Mouse (Mus musculus) adrenal gland, postnatal 14 days (tissue): ENCODE data around the gene Smoc1. TPM values are rescaled to one million over a fixed set of nuclear protein-coding genes. Genes with fewer than 3 reads are reported as not detected.
A peak's percentile ranks its signal among the peaks of the same experiment; 100 is the strongest.

Experiments
- DNase-seq: peaks from one replicate; pipeline ENCODE4 v3.0.0; 2021; ENCODE audit warnings: mixed read lengths
- total RNA-seq: library from RNA; stranded (reverse); gene quantifications from 2 replicates; pipeline ENCODE4 v1.2.3, GENCODE M21; 2021

Smoc1 gene
- total RNA-seq, 1 experiment from 2014 or later = 54.7 TPM

GRCm38 (mm10) chr12:81024993-81025392 is 1.6 kb upstream of the Smoc1 start:
- DNase-seq = no peak

- peak; percentile 53 for DNase-seq
Measured at GRCm38 (mm10) chr12:81026995-81027942, 661 bp downstream of the Smoc1 start.

GRCm38 (mm10) chr12:81028291-81028920 is 1.8 kb downstream of the Smoc1 start:
- no peak for DNase-seq

GRCm38 (mm10) chr12:81029731-81030130 is 3.1 kb downstream of the Smoc1 start:
- no peak for DNase-seq

- DNase-seq = no peak
Measured at GRCm38 (mm10) chr12:81031579-81031978, 5.0 kb downstream of the Smoc1 start.

GRCm38 (mm10) chr12:81033389-81034041 is 6.9 kb downstream of the Smoc1 start:
- peak; percentile 40 for DNase-seq

- DNase-seq = no peak
Measured at GRCm38 (mm10) chr12:81034042-81034417, 7.4 kb downstream of the Smoc1 start.

- DNase-seq = no peak
Measured at GRCm38 (mm10) chr12:81035850-81036249, 9.2 kb downstream of the Smoc1 start.

- DNase-seq = no peak
Measured at GRCm38 (mm10) chr12:81043616-81044015, 17.0 kb downstream of the Smoc1 start.

GRCm38 (mm10) chr12:81046926-81047325 is 20.3 kb downstream of the Smoc1 start:
- DNase-seq = no peak

- no peak for DNase-seq
Measured at GRCm38 (mm10) chr12:81049661-81050060, 23.1 kb downstream of the Smoc1 start.

GRCm38 (mm10) chr12:81055000-81055705 is 28.5 kb downstream of the Smoc1 start:
- DNase-seq = peak; percentile 44

GRCm38 (mm10) chr12:81055811-81056210 is 29.2 kb downstream of the Smoc1 start:
- DNase-seq = no peak

GRCm38 (mm10) chr12:81057619-81058018 is 31.0 kb downstream of the Smoc1 start:
- DNase-seq = no peak

- no peak for DNase-seq
Measured at GRCm38 (mm10) chr12:81058561-81058960, 32.0 kb downstream of the Smoc1 start.

- DNase-seq = no peak
Measured at GRCm38 (mm10) chr12:81061831-81062361, 35.3 kb downstream of the Smoc1 start.

- no peak for DNase-seq
Measured at GRCm38 (mm10) chr12:81063336-81063955, 36.8 kb downstream of the Smoc1 start.

GRCm38 (mm10) chr12:81074139-81074538 is 47.5 kb downstream of the Smoc1 start:
- DNase-seq = no peak

GRCm38 (mm10) chr12:81074941-81075340 is 48.3 kb downstream of the Smoc1 start:
- DNase-seq = no peak

- DNase-seq = no peak
Measured at GRCm38 (mm10) chr12:81077953-81078646, 51.5 kb downstream of the Smoc1 start.

- DNase-seq = no peak
Measured at GRCm38 (mm10) chr12:81080345-81080744, 53.7 kb downstream of the Smoc1 start.
